Mouse (Mus musculus) midbrain, embryonic 10.5 days (tissue): ENCODE results near the gene Barx1. TPM values are rescaled to one million over a fixed set of nuclear protein-coding genes. Genes with fewer than 3 reads are reported as not detected.
A peak's percentile ranks its signal among the peaks of the same experiment; 100 is the strongest.

Experiments used
- DNase-seq: peaks from one replicate; pipeline ENCODE4 v3.0.0-alpha.2; 2017; ENCODE audit warnings: low spot score
- H3K27ac ChIP-seq: fragments of 300-500 bp; sonication (generic); replicated peaks from 2 replicates; pipeline ENCODE4 v1.5.1; 2016; ENCODE audit warnings: mild to moderate bottlenecking
- H3K27me3 ChIP-seq: fragments of 300-500 bp; sonication (generic); 2 replicates; pipeline ENCODE4 v1.6.1; 2016; ENCODE audit warnings: low read depth, mild to moderate bottlenecking; ENCODE audit not compliant: poor library complexity, severe bottlenecking
- H3K36me3 ChIP-seq: fragments of 300-500 bp; sonication (generic); 2 replicates; pipeline ENCODE4 v1.6.1; 2016; ENCODE audit warnings: mild to moderate bottlenecking, moderate library complexity
- H3K4me1 ChIP-seq: fragments of 300-500 bp; sonication (generic); 2 replicates; pipeline ENCODE4 v1.6.1; 2016
- H3K4me3 ChIP-seq: fragments of 300-500 bp; sonication (generic); 2 replicates; pipeline ENCODE4 v1.5.1; 2016; ENCODE audit warnings: mild to moderate bottlenecking, moderate library complexity
- H3K9me3 ChIP-seq: fragments of 300-500 bp; sonication (generic); replicated peaks from 2 replicates; pipeline ENCODE4 v1.6.1; 2016; ENCODE audit warnings: mild to moderate bottlenecking
- WGBS: fragments of 180-500 bp; shearing (Covaris S2); methylation state at CpG from one replicate; pipeline ENCODE4 v1.1.7; 2016; 5-methylcytosine and 5-hydroxymethylcytosine counted together
- polyA plus RNA-seq: library from polyadenylated mRNA; unstranded; fragments of >200 nt; fragmentation: Nextera tagmentation; extraction: Ambion mirVana; gene quantifications from 2 replicates; pipeline ENCODE4 v1.2.1, GENCODE M21; 2016

Gene Barx1
- 0.21 and 0.84 TPM in 2 replicates for polyA plus RNA-seq

- Histone ChIP-seq H3K4me1 (peaks cover 45% of the 10 kb centered on the region), H3K27me3 (peaks cover 100% of the 10 kb centered on the region), H3K27ac (peak within 1 kb of the TSS; percentile 28; the same call in 1 of the 2 replicates), H3K4me3 (peak within 1 kb of the TSS; percentile 57), H3K36me3 (no peaks in the 10 kb centered on the region), H3K9me3 (no peaks in the 10 kb centered on the region)
- WGBS: under 1% methylated on average over 48 of the region's 73 CpGs
- DNase-seq: peak; percentile 62
Measured at GRCm38 (mm10) chr13:48662431-48663143, at the start of gene Barx1. TSS of gene Barx1 (plus strand) at chr13:48662998.

GRCm38 (mm10) chr13:48614525-48614924, 48.3 kb upstream of the Barx1 start:
- DNase-seq: no peak
- Histone ChIP-seq H3K9me3 (peaks cover 17% of the 10 kb centered on the region), H3K4me3 (no peak overlapping the region), H3K27me3 (no peaks in the 10 kb centered on the region), H3K36me3 (peaks cover 11% of the 10 kb centered on the region; the same call in 1 of the 2 replicates), H3K4me1 (no peaks in the 10 kb centered on the region), H3K27ac (no peak overlapping the region)
- 91% methylated on average over 2 of the region's 2 CpGs for WGBS

GRCm38 (mm10) chr13:48617774-48618173, 45.0 kb upstream of the Barx1 start:
- H3K27me3 ChIP-seq: no peaks in the 10 kb centered on the region
- H3K9me3 ChIP-seq: peaks cover 17% of the 10 kb centered on the region
- H3K27ac ChIP-seq: no peak overlapping the region
- H3K4me1 ChIP-seq: no peaks in the 10 kb centered on the region
- H3K4me3 ChIP-seq: no peak overlapping the region
- DNase-seq: no peak
- peaks cover 11% of the 10 kb centered on the region; the same call in 1 of the 2 replicates for H3K36me3 ChIP-seq

GRCm38 (mm10) chr13:48618890-48619289, 43.9 kb upstream of the Barx1 start:
- Histone ChIP-seq H3K4me1 (no peaks in the 10 kb centered on the region), H3K36me3 (peaks cover 11% of the 10 kb centered on the region; the same call in 1 of the 2 replicates), H3K27me3 (no peaks in the 10 kb centered on the region), H3K9me3 (peaks cover 17% of the 10 kb centered on the region), H3K4me3 (no peak overlapping the region), H3K27ac (no peak overlapping the region)
- WGBS: 77% methylated on average over 4 of the region's 4 CpGs
- no peak for DNase-seq

GRCm38 (mm10) chr13:48624968-48625398, 37.8 kb upstream of the Barx1 start:
- Histone ChIP-seq H3K9me3 (no peaks in the 10 kb centered on the region), H3K27ac (peak overlapping the region; percentile 94), H3K36me3 (no peaks in the 10 kb centered on the region), H3K27me3 (peaks cover 19% of the 10 kb centered on the region), H3K4me1 (peaks cover 13% of the 10 kb centered on the region), H3K4me3 (peak overlapping the region; percentile 79)
- 5% methylated on average over 26 of the region's 26 CpGs for WGBS
- DNase-seq: no peak

- Histone ChIP-seq H3K36me3 (no peaks in the 10 kb centered on the region), H3K9me3 (no peaks in the 10 kb centered on the region), H3K27me3 (peaks cover 19% of the 10 kb centered on the region), H3K4me1 (peaks cover 13% of the 10 kb centered on the region), H3K27ac (peak within 1 kb of the TSS; percentile 94), H3K4me3 (peak within 1 kb of the TSS; percentile 79)
- 4% methylated on average over 76 of the region's 76 CpGs for WGBS
- peak; percentile 97 for DNase-seq
Measured at GRCm38 (mm10) chr13:48625433-48626184, 37.2 kb upstream of the Barx1 start, which contains the start of gene Ptpdc1. TSS of gene Ptpdc1 (minus strand) at chr13:48625664.

- Histone ChIP-seq H3K4me1 (0 out of 2 replicates have a peak, but pooled peaks cover 3% of the 10 kb centered on the region), H3K4me3 (no peak overlapping the region), H3K36me3 (no peaks in the 10 kb centered on the region), H3K9me3 (no peaks in the 10 kb centered on the region), H3K27me3 (peaks cover 11% of the 10 kb centered on the region), H3K27ac (no peak overlapping the region)
- 75% methylated on average over 5 of the region's 5 CpGs for WGBS
- DNase-seq: no peak
Measured at GRCm38 (mm10) chr13:48631691-48632090, 31.1 kb upstream of the Barx1 start.

- Histone ChIP-seq H3K36me3 (no peaks in the 10 kb centered on the region), H3K27me3 (no peaks in the 10 kb centered on the region), H3K27ac (no peak overlapping the region), H3K9me3 (no peaks in the 10 kb centered on the region), H3K4me3 (no peak overlapping the region), H3K4me1 (peaks cover 15% of the 10 kb centered on the region)
- WGBS: 42% methylated on average over 2 of the region's 2 CpGs
- DNase-seq: peak; percentile 25
Measured at GRCm38 (mm10) chr13:48637706-48638105, 25.1 kb upstream of the Barx1 start.

- H3K27ac ChIP-seq: no peak overlapping the region
- no peaks in the 10 kb centered on the region for H3K27me3 ChIP-seq
- H3K9me3 ChIP-seq: no peaks in the 10 kb centered on the region
- DNase-seq: peak; percentile 46
- H3K4me3 ChIP-seq: no peak overlapping the region
- H3K36me3 ChIP-seq: no peaks in the 10 kb centered on the region
- peaks cover 12% of the 10 kb centered on the region for H3K4me1 ChIP-seq
Measured at GRCm38 (mm10) chr13:48639570-48639969, 23.2 kb upstream of the Barx1 start.

GRCm38 (mm10) chr13:48643072-48643471, 19.7 kb upstream of the Barx1 start:
- DNase-seq: no peak
- no peak overlapping the region for H3K4me3 ChIP-seq
- 0 out of 2 replicates have a peak, but pooled peaks cover 3% of the 10 kb centered on the region for H3K9me3 ChIP-seq
- H3K27me3 ChIP-seq: no peaks in the 10 kb centered on the region
- 82% methylated on average over 6 of the region's 6 CpGs for WGBS
- no peaks in the 10 kb centered on the region for H3K36me3 ChIP-seq
- no peak overlapping the region for H3K27ac ChIP-seq
- H3K4me1 ChIP-seq: peaks cover 2% of the 10 kb centered on the region; the same call in 1 of the 2 replicates

- H3K4me3 ChIP-seq: no peak overlapping the region
- H3K27me3 ChIP-seq: no peaks in the 10 kb centered on the region
- DNase-seq: no peak
- H3K9me3 ChIP-seq: 0 out of 2 replicates have a peak, but pooled peaks cover 3% of the 10 kb centered on the region
- no peaks in the 10 kb centered on the region for H3K4me1 ChIP-seq
- no peak overlapping the region for H3K27ac ChIP-seq
- no peaks in the 10 kb centered on the region for H3K36me3 ChIP-seq
- WGBS: 91% methylated on average over 3 of the region's 3 CpGs
Measured at GRCm38 (mm10) chr13:48643991-48644390, 18.8 kb upstream of the Barx1 start.

GRCm38 (mm10) chr13:48646696-48647095, 16.1 kb upstream of the Barx1 start:
- H3K27me3 ChIP-seq: peaks cover 2% of the 10 kb centered on the region; the same call in 1 of the 2 replicates
- DNase-seq: no peak

More at GRCm38 (mm10) chr13:48646696-48647095, 16.1 kb upstream of the Barx1 start:
- Histone ChIP-seq H3K4me1 (no peaks in the 10 kb centered on the region), H3K36me3 (no peaks in the 10 kb centered on the region), H3K9me3 (0 out of 2 replicates have a peak, but pooled peaks cover 3% of the 10 kb centered on the region), H3K4me3 (no peak overlapping the region), H3K27ac (no peak overlapping the region)
- 89% methylated on average over 4 of the region's 4 CpGs for WGBS
